Mouse (Mus musculus): ENCODE data around the gene Dhfr.

Dhfr gene

DNA sequence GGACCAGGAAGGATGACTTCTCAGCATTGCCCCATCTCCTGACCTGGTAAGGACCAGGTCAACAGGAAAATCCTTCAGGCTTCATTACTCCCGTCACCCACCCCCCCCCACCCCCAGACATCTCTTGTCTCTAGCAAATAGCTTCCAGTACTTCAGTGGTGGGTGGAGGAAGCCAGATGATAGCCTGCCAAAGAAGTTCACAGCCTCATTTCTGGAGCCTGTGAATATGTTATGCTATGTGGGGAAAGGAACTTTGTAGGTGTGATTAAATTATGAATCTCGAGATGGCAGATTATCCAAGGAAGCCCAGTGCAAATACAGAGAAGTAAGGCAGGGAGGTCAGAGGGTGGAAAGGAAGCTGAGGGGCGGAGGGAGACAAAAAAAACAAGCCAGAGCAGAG is 69.2 kb downstream of the Dhfr start:
- H3K27me3 ChIP-seq (ENCODE audit: control insufficient read depth, insufficient read depth, low read length, poor library complexity, severe bottlenecking): no peaks in the 10 kb centered on the region
- no peak for DNase-seq (ENCODE audit: low read depth, low spot score)
- H3K36me3 ChIP-seq (ENCODE audit: control insufficient read depth, insufficient read depth, low read length, poor library complexity, severe bottlenecking): no peaks in the 10 kb centered on the region

DNA sequence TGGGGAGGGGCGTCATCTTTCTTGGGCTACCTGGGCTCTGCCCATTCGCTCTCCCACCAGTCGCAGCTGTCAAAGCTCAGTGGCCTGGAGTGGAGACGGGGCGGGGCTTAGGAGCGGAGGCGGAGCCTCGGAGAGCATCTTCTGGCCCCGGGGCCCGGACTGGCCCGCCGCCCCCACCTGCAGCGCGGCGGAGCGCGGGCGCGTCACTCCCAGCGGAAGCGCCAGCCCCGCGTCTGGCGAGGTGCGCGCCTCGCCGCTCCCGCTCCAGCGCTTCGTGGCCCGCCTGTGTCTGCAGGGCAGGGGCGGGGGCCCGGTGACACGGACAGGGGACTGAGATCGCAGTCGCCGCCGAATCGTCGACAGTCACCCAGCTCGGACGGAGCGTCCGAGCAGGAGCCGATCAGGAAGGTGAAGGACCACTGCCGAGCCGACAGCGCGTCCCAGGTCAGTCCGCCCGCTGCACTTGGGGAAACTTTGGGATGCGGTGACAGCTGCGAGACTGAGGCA is 71.3 kb downstream of the Dhfr start, which contains the start of gene Ankrd34b:
Ankrd34b (plus strand) TSS at position 139 of the 507 bp plus-strand sequence.
- no peaks in the 10 kb centered on the region for H3K27me3 ChIP-seq (ENCODE audit: control insufficient read depth, insufficient read depth, low read length, poor library complexity, severe bottlenecking)
- peak; percentile 35 for DNase-seq (ENCODE audit: low read depth, low spot score)
- H3K36me3 ChIP-seq (ENCODE audit: control insufficient read depth, insufficient read depth, low read length, poor library complexity, severe bottlenecking): no peaks in the 10 kb centered on the region

DNA sequence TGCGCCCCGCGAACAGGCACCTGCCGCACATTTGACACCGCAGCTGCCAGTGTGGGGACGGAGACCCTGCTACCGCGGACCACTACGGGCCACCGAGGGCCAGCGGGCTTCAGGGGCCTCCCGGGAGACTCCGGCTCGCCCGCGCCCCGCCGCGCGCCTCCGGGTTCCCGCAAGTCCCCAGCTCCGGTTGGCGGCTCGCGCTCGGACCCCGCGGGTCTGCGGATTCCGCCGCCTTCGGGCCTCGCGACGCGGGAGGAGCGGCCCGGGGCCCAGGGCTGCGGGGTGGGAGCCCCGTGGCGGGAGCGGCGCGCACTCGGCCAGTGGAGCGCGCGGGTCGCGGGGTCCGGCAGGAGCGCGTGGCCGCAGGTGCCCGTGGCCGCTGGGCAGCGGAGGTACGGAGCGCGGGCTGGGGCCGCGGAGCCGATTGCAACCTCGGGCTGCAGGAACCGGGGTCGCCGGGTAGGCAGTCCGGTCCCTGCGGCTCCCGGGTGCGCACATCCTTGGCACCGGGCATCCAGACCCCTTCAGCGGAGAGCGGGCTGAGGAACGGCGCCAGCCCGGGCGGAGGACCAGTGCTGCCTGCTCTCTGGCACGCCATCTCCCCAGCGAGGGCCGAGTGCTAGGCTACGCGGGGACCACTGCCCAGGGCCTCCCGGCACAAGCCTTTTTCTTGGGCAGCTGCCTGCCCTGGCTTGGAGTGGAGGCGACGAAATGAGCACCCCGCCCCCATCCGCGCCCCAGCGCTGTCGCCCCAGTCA is 71.9 kb downstream of the Dhfr start:
- Histone ChIP-seq H3K36me3 (ENCODE audit: control insufficient read depth, insufficient read depth, low read length, poor library complexity, severe bottlenecking) (no peaks in the 10 kb centered on the region), H3K27me3 (ENCODE audit: control insufficient read depth, insufficient read depth, low read length, poor library complexity, severe bottlenecking) (no peaks in the 10 kb centered on the region)
- no peak for DNase-seq (ENCODE audit: low read depth, low spot score)

DNA sequence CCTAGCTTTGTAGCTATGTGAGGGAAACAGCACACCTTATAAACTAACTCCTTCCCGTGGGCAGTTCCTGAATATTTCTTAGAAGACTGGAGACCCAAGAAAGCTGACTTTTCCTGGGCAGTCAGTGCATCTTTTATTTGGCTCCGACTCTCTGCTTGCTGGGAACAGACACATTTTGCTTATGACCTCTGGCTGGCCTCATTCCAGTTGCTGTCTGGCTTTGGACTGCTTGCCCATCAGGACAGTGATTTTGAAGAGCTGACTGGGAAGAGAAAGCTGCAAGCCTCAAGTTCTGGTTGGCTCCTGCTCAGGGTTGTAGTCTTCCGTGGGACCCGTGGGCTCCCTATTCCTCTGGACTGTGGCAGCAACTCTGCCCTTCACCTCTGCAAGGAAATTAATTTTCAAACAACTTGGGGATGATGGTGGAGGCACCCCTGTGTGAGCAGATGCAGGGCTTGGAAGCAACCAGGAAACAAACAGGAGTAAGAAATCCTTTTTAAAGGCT is 72.9 kb downstream of the Dhfr start:
- Histone ChIP-seq H3K27me3 (ENCODE audit: control insufficient read depth, insufficient read depth, low read length, poor library complexity, severe bottlenecking) (no peaks in the 10 kb centered on the region), H3K36me3 (ENCODE audit: control insufficient read depth, insufficient read depth, low read length, poor library complexity, severe bottlenecking) (no peaks in the 10 kb centered on the region)
- DNase-seq (ENCODE audit: low read depth, low spot score): no peak

Data from splenic B cell, adult 2 months (primary cell).